Mouse (Mus musculus): ENCODE data around the gene Ap3m1.

Ap3m1 gene

GRCm38 (mm10) chr14:21069594-21069993 lies 17.3 kb upstream of the Ap3m1 start:
- no peak for DNase-seq (ENCODE audit: low spot score in 2 of 2)

GRCm38 (mm10) chr14:21065490-21066162 lies 13.3 kb upstream of the Ap3m1 start:
- DNase-seq (ENCODE audit: low spot score in 2 of 2), result no peak

GRCm38 (mm10) chr14:21064321-21064720 lies 12.0 kb upstream of the Ap3m1 start:
- DNase-seq (ENCODE audit: low spot score in 2 of 2), result no peak

GRCm38 (mm10) chr14:21062766-21063513 lies 10.6 kb upstream of the Ap3m1 start:
- DNase-seq (ENCODE audit: low spot score in 2 of 2), result no peak

GRCm38 (mm10) chr14:21058972-21059371 lies 6.7 kb upstream of the Ap3m1 start:
- DNase-seq (ENCODE audit: low spot score in 2 of 2), result no peak

- no peak for DNase-seq (ENCODE audit: low spot score in 2 of 2)
Observed at GRCm38 (mm10) chr14:21053586-21053985, 1.3 kb upstream of the Ap3m1 start.

- DNase-seq (ENCODE audit: low spot score in 2 of 2), result no peak
Observed at GRCm38 (mm10) chr14:21053151-21053550, 843 bp upstream of the Ap3m1 start.

- no peak for DNase-seq (ENCODE audit: low spot score in 2 of 2)
Observed at GRCm38 (mm10) chr14:21052781-21053130, 448 bp upstream of the Ap3m1 start.

GRCm38 (mm10) chr14:21051380-21052111 lies 762 bp downstream of the Ap3m1 start:
- no peak for DNase-seq (ENCODE audit: low spot score in 2 of 2)

- DNase-seq (ENCODE audit: low spot score in 2 of 2), result peak; percentile 41 to 71
Observed at GRCm38 (mm10) chr14:21050734-21051133, 1.6 kb downstream of the Ap3m1 start.

- peak; percentile 40 to 61 for DNase-seq (ENCODE audit: low spot score in 2 of 2)
Observed at GRCm38 (mm10) chr14:21048879-21049278, 3.4 kb downstream of the Ap3m1 start.

GRCm38 (mm10) chr14:21047840-21048239 lies 4.5 kb downstream of the Ap3m1 start:
- DNase-seq (ENCODE audit: low spot score in 2 of 2), result no peak

- no peak for DNase-seq (ENCODE audit: low spot score in 2 of 2)
Observed at GRCm38 (mm10) chr14:21039623-21040022, 12.7 kb downstream of the Ap3m1 start.

- DNase-seq (ENCODE audit: low spot score in 2 of 2), result no peak
Observed at GRCm38 (mm10) chr14:21039077-21039476, 13.2 kb downstream of the Ap3m1 start.

GRCm38 (mm10) chr14:21034791-21035190 lies 17.5 kb downstream of the Ap3m1 start:
- no peak for DNase-seq (ENCODE audit: low spot score in 2 of 2)

- DNase-seq (ENCODE audit: low spot score in 2 of 2), result no peak
Observed at GRCm38 (mm10) chr14:21034271-21034670, 18.0 kb downstream of the Ap3m1 start.

- peak; percentile 53 to 56 for DNase-seq (ENCODE audit: low spot score in 2 of 2)
Observed at GRCm38 (mm10) chr14:21031783-21032511, 20.4 kb downstream of the Ap3m1 start.

GRCm38 (mm10) chr14:21029025-21029659 lies 23.2 kb downstream of the Ap3m1 start:
- no peak for DNase-seq (ENCODE audit: low spot score in 2 of 2)

GRCm38 (mm10) chr14:21027542-21027941 lies 24.8 kb downstream of the Ap3m1 start:
- DNase-seq (ENCODE audit: low spot score in 2 of 2), result no peak

GRCm38 (mm10) chr14:21020435-21020834 lies 31.9 kb downstream of the Ap3m1 start:
- no peak for DNase-seq (ENCODE audit: low spot score in 2 of 2)

- peak in 1 of 2 experiments; percentile 4 for DNase-seq (ENCODE audit: low spot score in 2 of 2)
Observed at GRCm38 (mm10) chr14:21018977-21019376, 33.3 kb downstream of the Ap3m1 start.

Data from natural killer cell, adult 2 months (primary cell).